Mouse (Mus musculus): ENCODE data around the gene Bicral.
"Not testable (repeated sequence)": the region's sequence is repeated elsewhere in the genome, so short reads cannot be mapped to it uniquely, and the experiment has no call there.

Bicral gene

GRCm38 (mm10) chr17:46801761-46802160 lies 56.5 kb downstream of the Bicral start:
- in situ Hi-C loops (cut with MboI, MseI): no loop called here

GRCm38 (mm10) chr17:46799680-46800079 lies 58.6 kb downstream of the Bicral start:
- in situ Hi-C loops (cut with MboI, MseI): no loop called here

DNA sequence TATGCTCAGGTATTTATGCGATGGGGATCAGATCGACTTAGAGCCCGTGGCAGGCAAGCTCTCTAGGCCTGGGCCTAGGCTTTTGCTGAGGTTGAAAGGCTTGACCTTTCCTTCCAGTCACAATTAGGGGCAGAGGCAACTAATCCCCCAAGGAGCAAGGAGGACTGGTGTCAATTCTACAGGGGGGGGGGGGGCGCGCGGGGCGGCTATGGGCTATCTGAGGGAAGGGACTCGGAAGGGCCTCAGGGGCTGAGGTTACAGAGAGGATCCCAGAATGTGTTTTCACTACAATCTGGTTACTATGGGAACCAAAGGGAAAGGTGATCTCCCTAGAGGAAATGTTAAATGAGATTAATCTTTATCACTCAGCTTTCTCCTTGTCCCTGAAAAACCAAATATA lies 60.9 kb downstream of the Bicral start:
- in situ Hi-C loops (cut with MboI, MseI): no loop called here

DNA sequence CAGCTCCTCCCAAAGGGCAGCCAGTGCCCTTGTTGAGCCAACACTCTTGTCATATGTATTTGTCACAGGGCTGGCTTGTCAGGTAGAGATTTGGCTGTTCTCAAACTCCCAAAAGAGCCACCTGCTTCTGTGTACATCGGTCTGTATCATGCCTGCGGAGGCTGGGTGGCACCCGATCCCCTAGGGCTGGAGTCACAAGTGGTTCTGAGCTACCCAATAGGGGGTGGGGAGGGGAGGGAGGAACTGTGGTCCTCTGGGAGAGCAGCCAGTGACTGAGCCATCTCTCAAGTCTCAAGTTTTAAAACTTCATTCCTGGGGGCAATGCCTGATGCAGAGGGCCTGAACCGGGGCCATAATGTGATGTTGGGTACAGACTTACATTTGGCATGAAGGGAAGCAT lies 61.5 kb downstream of the Bicral start:
- in situ Hi-C loops (cut with MboI, MseI): no loop called here

DNA sequence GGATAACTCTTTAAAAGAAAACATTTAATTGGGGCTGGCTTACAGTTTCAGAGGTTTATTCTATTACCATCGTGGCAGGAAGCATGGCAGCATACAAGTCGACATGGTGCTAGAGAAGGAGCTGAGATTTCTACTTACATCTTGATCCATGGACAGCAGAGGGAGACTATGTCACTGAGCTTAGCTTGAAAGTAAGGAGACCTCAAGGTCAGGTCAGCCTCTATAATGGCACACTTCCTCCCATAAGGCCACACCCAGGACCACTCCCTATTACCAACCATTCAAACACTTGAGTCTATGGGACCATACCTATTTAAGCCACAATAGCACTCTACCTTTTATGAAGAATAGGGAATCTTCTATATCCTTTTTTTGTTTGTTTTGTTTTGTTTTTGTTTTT lies 65.3 kb downstream of the Bicral start:
- in situ Hi-C loops (cut with MboI, MseI): no loop called here

DNA sequence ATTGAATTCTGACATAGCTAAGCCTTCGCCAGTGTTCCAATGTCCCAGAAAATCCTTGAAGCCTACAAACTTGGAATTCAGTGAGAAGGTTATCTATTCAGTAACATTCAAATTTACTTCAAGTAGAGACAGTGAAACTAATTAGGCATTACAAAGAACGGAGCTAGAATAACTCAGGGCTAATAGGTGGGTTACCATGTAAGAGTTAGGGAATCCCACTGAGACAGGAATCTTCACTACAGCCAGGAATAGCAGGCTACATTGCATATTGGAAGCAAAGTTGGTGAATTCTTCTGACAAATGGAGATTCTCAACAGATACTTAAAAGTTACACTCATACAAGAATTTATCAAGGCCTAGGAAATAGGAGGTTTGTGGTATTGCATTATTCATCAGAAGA lies 70.3 kb downstream of the Bicral start:
- in situ Hi-C loops (cut with MboI, MseI): not testable (repeated sequence)

DNA sequence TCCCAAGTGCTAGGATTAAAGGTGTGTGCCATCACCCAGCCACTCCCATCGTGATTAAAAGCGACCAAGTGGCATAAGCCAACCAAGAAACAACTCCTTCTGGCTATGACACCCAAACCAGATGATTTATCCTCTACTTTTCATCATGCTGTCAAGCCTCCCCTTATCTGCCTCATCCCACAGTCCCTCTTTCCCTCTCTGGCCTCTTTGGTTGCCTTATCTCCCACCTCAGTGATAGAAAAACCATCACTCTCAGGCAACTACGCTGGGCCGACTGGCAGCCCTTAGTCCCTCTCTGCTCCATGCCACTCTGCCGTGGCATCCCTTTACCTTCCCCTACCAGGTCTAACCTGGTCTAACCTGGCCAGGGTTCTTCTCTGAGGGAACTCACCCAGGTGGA lies 71.3 kb downstream of the Bicral start:
- in situ Hi-C loops (cut with MboI, MseI): no loop called here

- in situ Hi-C loops (cut with MboI, MseI): loop anchor here (5.0 kb wide), 1 partner anchor 104 kb away; no protein-coding TSS in a partner anchor
Measured at GRCm38 (mm10) chr17:46783222-46783565, 75.1 kb downstream of the Bicral start.

DNA sequence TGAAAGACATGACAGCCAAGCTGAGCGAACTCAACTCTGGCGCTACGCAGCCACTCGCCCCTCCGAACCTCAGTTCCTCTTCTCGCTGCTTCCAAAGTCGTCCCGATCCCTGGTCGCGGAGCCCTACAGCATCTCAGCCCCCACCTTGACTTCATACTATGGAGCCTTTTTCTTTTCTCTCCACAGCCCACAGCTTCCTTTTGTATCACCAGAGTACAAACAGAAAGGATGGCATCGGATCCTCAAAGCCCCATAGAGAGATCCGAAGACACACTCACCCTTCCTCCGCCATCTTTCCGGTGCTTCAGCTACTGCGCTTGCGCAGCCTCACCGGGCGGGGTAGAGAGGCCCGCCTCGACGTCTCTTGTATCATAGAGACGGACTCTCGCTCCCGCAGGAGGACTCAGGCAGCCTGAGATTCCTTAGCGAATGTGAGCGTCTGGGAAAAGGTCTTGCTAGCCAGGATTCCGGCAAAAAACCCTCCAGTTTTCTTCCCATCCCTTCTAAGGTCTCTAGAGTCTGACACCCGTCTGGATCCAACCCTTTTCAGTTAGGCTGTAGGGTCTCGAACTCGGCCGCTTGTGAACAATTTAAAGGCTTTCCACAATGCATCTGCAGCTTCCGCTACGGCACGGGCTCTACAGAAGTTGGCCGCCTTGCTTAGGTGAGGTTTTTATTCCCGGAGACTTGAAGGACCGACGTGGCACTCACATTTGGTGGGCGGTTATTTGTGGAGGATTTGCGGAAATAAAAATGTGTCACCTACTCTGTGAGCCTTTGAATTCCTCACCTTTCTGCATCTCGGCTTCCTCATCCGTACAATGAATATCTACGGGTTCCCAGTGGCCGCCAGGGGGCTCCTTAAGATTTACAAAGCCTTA lies 75.7 kb downstream of the Bicral start, which contains the start of gene Rpl7l1:
TSS of gene Rpl7l1 (minus strand) at position 332 of the 881 bp plus-strand sequence.
- in situ Hi-C loops (cut with MboI, MseI): loop anchor here (5.0 kb wide), 1 partner anchor 105 kb away; no protein-coding TSS in a partner anchor

- in situ Hi-C loops (cut with MboI, MseI): loop anchor here (5.0 kb wide), 1 partner anchor 105 kb away; no protein-coding TSS in a partner anchor
Measured at GRCm38 (mm10) chr17:46781876-46782275, 76.4 kb downstream of the Bicral start.

DNA sequence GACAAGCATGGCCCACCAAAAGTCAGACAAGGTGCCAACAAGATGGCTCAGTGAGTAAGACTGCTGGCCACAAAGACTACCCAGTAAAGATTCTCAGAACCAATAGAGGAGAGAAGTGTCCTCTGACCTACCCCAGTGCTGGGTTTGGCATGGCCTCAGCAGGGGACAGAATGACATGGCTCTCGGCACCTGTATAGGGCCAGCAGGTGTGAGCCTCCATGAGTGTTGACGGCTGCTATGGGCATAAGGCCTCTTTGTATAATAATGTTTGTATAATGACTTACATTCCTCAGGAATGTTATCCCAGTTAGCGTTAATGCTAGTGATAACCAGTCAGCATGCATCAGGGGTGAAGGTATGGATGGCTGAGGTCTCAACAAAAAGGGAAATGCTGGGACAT lies 82.2 kb downstream of the Bicral start:
- in situ Hi-C loops (cut with MboI, MseI): no loop called here

DNA sequence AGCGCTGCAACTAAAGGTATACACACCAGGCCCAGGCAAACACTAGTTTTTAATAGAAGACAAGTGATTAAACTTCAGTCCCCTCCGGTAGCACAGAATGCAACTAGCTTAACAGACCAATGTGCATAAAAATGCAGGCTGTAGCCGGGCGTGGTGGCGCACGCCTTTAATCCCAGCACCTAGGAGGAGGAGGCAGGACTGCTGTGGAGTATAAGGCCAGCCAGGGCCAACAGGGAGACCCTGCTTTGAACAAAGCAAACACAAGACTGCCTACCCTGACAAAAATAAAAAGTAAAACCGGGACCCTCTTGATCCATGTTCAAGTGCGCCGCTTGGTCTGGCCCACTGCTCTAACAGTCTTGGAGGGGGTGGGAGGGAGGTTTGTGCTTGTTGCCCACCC lies 83.2 kb downstream of the Bicral start:
- in situ Hi-C loops (cut with MboI, MseI): no loop called here

DNA sequence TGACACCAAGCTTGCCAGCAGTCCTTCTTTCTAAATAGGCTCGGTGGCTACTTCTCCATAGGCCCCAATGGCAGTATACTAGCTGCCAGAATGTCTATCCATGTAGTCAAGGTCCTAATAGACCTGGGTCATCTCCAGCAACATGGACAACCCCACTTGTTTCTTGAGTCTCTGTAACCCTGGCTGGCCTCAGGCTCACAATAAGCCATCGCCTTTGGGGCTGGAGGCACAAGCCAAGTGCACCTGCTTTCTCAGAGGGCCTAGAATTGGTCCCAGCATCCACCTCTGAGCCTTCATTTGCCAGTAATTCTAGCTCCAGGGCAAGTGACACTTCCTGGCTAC lies 84.2 kb downstream of the Bicral start:
- in situ Hi-C loops (cut with MboI, MseI): no loop called here

- in situ Hi-C loops (cut with MboI, MseI): no loop called here
Measured at GRCm38 (mm10) chr17:46773278-46774130, 84.8 kb downstream of the Bicral start.

DNA sequence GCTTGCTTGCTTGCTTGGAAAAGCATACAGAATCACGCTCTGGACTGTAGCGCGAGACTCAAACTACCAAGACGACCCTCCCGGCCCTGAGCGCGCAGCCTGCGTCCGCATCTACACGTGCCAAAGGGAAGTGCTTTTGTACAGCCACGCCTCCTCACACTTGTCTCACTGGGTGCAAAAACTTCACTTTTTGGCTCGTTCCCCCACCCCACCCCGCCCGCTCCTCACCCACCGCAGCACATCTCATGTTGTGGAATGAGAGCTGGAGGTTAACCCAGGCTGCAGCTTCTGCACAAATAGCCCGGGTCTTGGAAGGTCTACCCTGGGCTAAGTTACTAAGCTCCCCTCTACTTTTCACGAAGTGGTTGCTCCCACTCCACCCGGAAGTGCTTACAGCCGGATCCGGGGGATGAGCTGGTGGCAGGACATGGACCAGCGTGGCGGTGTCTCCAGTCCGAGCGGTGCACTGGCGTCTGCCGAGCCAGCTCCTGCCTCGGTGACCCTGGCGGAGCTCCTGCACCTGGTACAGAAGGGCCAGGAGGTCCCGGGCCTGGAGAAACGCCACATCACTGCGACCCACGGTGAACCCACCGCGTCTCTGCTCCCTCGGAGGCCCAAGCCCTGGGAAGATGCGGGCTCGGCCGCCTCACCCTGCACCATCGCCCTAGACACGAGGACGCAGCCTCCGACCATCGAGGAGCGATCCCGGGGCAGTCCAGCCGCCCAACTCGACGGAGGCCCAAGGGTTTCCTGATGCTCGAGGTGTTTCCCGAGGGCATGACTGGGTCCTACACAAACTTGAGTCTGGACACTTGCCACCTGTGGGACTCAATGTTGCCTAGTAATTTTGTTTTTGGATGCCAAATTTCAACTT lies 85.6 kb downstream of the Bicral start, which contains the start of gene 2310039H08Rik:
TSS of gene 2310039H08Rik (plus strand) at position 232 of the 874 bp plus-strand sequence.
- in situ Hi-C loops (cut with MboI, MseI): no loop called here

DNA sequence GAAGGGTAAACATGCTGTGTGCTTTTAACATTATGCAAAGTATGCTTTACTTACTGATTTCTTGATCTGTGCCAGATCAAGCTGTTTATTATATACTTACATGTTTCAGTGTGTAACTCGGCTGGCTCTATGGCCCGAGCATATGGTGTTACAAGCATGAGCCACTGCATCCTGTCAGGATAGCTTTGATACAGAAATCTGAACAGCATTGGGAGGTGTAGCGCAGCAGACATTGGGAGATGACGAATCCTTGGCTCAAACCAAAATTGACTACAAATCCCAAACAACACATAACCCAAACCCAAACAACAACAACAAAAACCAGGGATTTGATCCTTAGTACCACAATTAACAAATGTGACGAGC lies 86.3 kb downstream of the Bicral start:
- in situ Hi-C loops (cut with MboI, MseI): no loop called here

DNA sequence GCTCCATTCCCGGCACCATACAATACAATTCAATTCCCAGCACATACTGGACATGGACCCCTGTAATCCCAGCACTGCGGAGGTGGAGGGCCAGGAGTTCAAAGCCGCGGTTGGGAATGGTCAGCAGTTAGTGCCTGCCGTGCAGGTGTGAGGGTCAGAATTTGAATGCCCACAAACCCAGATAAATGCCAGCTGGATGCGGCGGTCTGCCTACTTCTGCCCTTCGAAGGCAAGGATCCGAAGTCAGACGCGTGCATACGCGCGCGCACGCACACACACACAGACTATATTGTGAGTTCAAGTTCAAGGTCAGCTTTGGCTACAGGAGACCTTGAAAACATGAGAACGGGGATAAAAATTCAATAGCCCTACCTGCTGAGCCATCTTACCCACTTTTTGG lies 86.7 kb downstream of the Bicral start:
- in situ Hi-C loops (cut with MboI, MseI): no loop called here

- in situ Hi-C loops (cut with MboI, MseI): no loop called here
Measured at GRCm38 (mm10) chr17:46771025-46771424, 87.3 kb downstream of the Bicral start.

DNA sequence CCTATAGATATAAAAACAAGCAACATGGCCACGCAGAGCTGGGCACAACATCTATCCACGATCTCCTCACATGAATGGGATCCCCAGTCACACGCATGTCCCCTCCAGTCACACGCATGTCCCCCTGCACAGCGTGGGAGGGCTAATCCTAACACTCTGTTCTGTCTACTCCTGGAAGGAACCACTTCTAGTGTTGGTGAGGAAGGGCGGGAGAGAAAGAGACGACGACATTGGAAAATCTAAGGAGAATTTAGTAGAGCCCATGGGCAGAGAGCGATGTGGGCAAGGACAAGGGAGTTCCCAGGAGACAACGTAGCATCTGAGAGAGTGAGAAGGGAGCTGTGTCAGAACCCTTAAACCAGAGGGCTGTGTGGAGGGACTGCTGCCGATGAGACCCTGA lies 87.7 kb downstream of the Bicral start:
- in situ Hi-C loops (cut with MboI, MseI): no loop called here

GRCm38 (mm10) chr17:46767868-46768267 lies 90.4 kb downstream of the Bicral start:
- in situ Hi-C loops (cut with MboI, MseI): loop anchor here (5.0 kb wide), 1 partner anchor 51 kb away; no protein-coding TSS in a partner anchor

DNA sequence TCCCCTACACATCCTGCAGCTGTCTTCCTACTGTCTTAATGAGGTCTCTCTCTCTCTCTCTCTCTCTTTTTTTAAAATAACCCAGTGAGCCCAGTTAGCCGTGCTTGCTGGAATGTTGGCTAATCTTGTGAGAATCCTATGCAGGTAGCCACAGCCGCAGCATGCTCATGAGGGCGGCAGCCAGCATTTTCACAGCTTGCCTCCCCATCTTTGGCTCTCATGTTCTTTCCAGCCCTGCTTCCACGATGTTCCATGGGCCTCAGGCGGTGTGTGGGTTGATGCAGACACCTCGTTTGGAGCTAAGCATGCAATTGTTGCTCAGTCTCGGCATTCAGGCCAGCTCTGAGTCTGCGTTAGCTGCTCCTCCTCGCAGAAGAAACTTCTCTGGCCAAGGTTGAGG lies 93.4 kb downstream of the Bicral start:
- in situ Hi-C loops (cut with MboI, MseI): loop anchor here (5.0 kb wide), 1 partner anchor 48 kb away; no protein-coding TSS in a partner anchor

Data from regulatory T cell (primary cell).